Comparison of ENCODE assay signal across 8 mouse cellular contexts in genomic region chr12:5142776-5143175, GRCm38 (mm10).
DNase-seq lines count a peak whose midpoint lies in the region; ATAC-seq and TF ChIP-seq lines count a peak whose summit lies in the region.

No protein-coding gene starts in this region.

- no peaks in the 10 kb centered on the region for H3K27me3 ChIP-seq in embryonic facial prominence, embryonic 11.5 days (ENCODE audit: control insufficient read depth, insufficient read depth, low read length)
- no peaks in the 10 kb centered on the region for H3K27me3 ChIP-seq in kidney, postnatal 0 days (ENCODE audit: insufficient read depth, low read length)
- no peaks in the 10 kb centered on the region for H3K27me3 ChIP-seq in limb, embryonic 15.5 days
- no peaks in the 10 kb centered on the region for H3K27me3 ChIP-seq in neural tube, embryonic 15.5 days (replicated peaks)

- no peak overlapping the region for H3K9ac ChIP-seq in embryonic facial prominence, embryonic 11.5 days (replicated peaks; ENCODE audit: low read length)
- no peak overlapping the region for H3K9ac ChIP-seq in kidney, postnatal 0 days (ENCODE audit: low read depth, low read length)
- no peak overlapping the region for H3K9ac ChIP-seq in limb, embryonic 15.5 days
- no peak overlapping the region for H3K9ac ChIP-seq in neural tube, embryonic 15.5 days (replicated peaks)

- no peak overlapping the region for H3K4me2 ChIP-seq in embryonic facial prominence, embryonic 11.5 days (ENCODE audit: low read depth, low read length)
- H3K4me2 ChIP-seq in kidney, postnatal 0 days (ENCODE audit: low read length), result no peak overlapping the region
- no peak overlapping the region for H3K4me2 ChIP-seq in limb, embryonic 15.5 days
- H3K4me2 ChIP-seq in neural tube, embryonic 15.5 days, result no peak overlapping the region

- TF ChIP-seq CTCF in kidney, postnatal 0 days (IDR thresholded peaks at IDR 0.05; ENCODE audit: low read depth), result peak; percentile 86

- no peaks in the 10 kb centered on the region for H3K9me3 ChIP-seq in embryonic facial prominence, embryonic 11.5 days (replicated peaks; ENCODE audit: control insufficient read depth, low read length)
- H3K9me3 ChIP-seq in kidney, postnatal 0 days (replicated peaks; ENCODE audit: low read length), result no peaks in the 10 kb centered on the region
- H3K9me3 ChIP-seq in limb, embryonic 15.5 days, result no peaks in the 10 kb centered on the region
- H3K9me3 ChIP-seq in neural tube, embryonic 15.5 days (replicated peaks), result no peaks in the 10 kb centered on the region

- H3K4me1 ChIP-seq in embryonic facial prominence, embryonic 11.5 days (ENCODE audit: control insufficient read depth, insufficient read depth, low read length), result peaks cover 3% of the 10 kb centered on the region; the same call in 1 of the 2 replicates
- H3K4me1 ChIP-seq in kidney, postnatal 0 days (replicated peaks; ENCODE audit: insufficient read depth, low read length), result no peaks in the 10 kb centered on the region
- peaks cover 26% of the 10 kb centered on the region for H3K4me1 ChIP-seq in limb, embryonic 15.5 days
- peaks cover 33% of the 10 kb centered on the region for H3K4me1 ChIP-seq in neural tube, embryonic 15.5 days

- H3K36me3 ChIP-seq in embryonic facial prominence, embryonic 11.5 days (replicated peaks; ENCODE audit: control insufficient read depth, insufficient read depth, low read depth, low read length), result no peaks in the 10 kb centered on the region; the same call in 1 of the 2 replicates
- H3K36me3 ChIP-seq in kidney, postnatal 0 days (ENCODE audit: insufficient read depth, low read length), result no peaks in the 10 kb centered on the region
- H3K36me3 ChIP-seq in limb, embryonic 15.5 days, result peaks cover 10% of the 10 kb centered on the region; the same call in 1 of the 2 replicates
- peaks cover 5% of the 10 kb centered on the region; the same call in 1 of the 2 replicates for H3K36me3 ChIP-seq in neural tube, embryonic 15.5 days

- DNase-seq in 3T3-L1 (ENCODE audit: low read depth, low spot score), result peak; percentile 49
- DNase-seq in adrenal gland, postnatal 36 days, result peak; percentile 90 to 92
- DNase-seq in embryonic facial prominence, embryonic 11.5 days (ENCODE audit: low spot score), result peak; percentile 91
- DNase-seq in heart, adult 8-10 months (ENCODE audit: low spot score), result peak; percentile 67
- peak; percentile 89 for DNase-seq in kidney, postnatal 0 days (ENCODE audit: low spot score)
- peak; percentile 56 for DNase-seq in urinary bladder, postnatal 10 days (ENCODE audit: low spot score)

- 6% methylated on average over 3 of the region's 3 CpGs for WGBS in embryonic facial prominence, embryonic 11.5 days
- 9% methylated on average over 3 of the region's 3 CpGs for WGBS in kidney, postnatal 0 days
- WGBS in limb, embryonic 15.5 days, result 8% methylated on average over 3 of the region's 3 CpGs
- 9% methylated on average over 3 of the region's 3 CpGs for WGBS in neural tube, embryonic 15.5 days

- no peak overlapping the region for H3K4me3 ChIP-seq in embryonic facial prominence, embryonic 11.5 days (ENCODE audit: low read depth, low read length)
- no peak overlapping the region for H3K4me3 ChIP-seq in kidney, postnatal 0 days (replicated peaks; ENCODE audit: low read depth, low read length)
- H3K4me3 ChIP-seq in limb, embryonic 15.5 days, result no peak overlapping the region
- no peak overlapping the region for H3K4me3 ChIP-seq in neural tube, embryonic 15.5 days (replicated peaks)

- no peak overlapping the region for H3K27ac ChIP-seq in embryonic facial prominence, embryonic 11.5 days (replicated peaks; ENCODE audit: low read depth, low read length)
- no peak overlapping the region for H3K27ac ChIP-seq in kidney, postnatal 0 days
- peak overlapping the region; percentile 57 for H3K27ac ChIP-seq in limb, embryonic 15.5 days
- H3K27ac ChIP-seq in neural tube, embryonic 15.5 days (replicated peaks), result no peak overlapping the region

- ATAC-seq in embryonic facial prominence, embryonic 11.5 days (replicated peaks; ENCODE audit: insufficient number of reproducible peaks, low FRiP score, low TSS enrichment, low read depth), result peak; percentile 60
- peak; percentile 60 for ATAC-seq in kidney, postnatal 0 days (replicated peaks; ENCODE audit: low FRiP score, low read depth)
- no peak for ATAC-seq in limb, embryonic 15.5 days (ENCODE audit: insufficient number of reproducible peaks, low FRiP score, low TSS enrichment, low read depth)
- ATAC-seq in neural tube, embryonic 15.5 days (ENCODE audit: low FRiP score), result peak; percentile 73; the same call in 1 of the 2 replicates
